Mouse (Mus musculus) hindbrain, embryonic 15.5 days (tissue): Measurements from ENCODE around the gene Nfkb2. TPM values are rescaled to one million over a fixed set of nuclear protein-coding genes. Genes with fewer than 3 reads are reported as not detected.
A peak's percentile ranks its signal among the peaks of the same experiment; 100 is the strongest.

ENCODE experiments used
- ATAC-seq: fragments of 200-750 bp; cut with Nextera tagmentation; 2 replicates; pipeline ENCODE4 v1.8.0; 2017; ENCODE audit warnings: low read depth, moderate number of reproducible peaks, moderate TSS enrichment; ENCODE audit not compliant: low FRiP score
- H3K27ac ChIP-seq: fragments of 300-500 bp; sonication (generic); replicated peaks from 2 replicates; pipeline ENCODE4 v1.5.1; 2015; ENCODE audit warnings: mild to moderate bottlenecking, inconsistent platforms
- H3K27me3 ChIP-seq: fragments of 300-500 bp; sonication (generic); 2 replicates; pipeline ENCODE4 v1.6.1; 2015; ENCODE audit warnings: control low read depth, inconsistent platforms
- H3K36me3 ChIP-seq: fragments of 300-500 bp; sonication (generic); 2 replicates; pipeline ENCODE4 v1.6.1; 2015; ENCODE audit warnings: control low read depth, inconsistent platforms
- H3K4me1 ChIP-seq: fragments of 300-500 bp; sonication (generic); replicated peaks from 2 replicates; pipeline ENCODE4 v1.6.1; 2015; ENCODE audit warnings: control low read depth, inconsistent platforms
- H3K4me2 ChIP-seq: fragments of 300-500 bp; sonication (generic); 2 replicates; pipeline ENCODE4 v1.6.1; 2015; ENCODE audit warnings: moderate library complexity, mild to moderate bottlenecking, inconsistent platforms
- H3K4me3 ChIP-seq: fragments of 300-500 bp; sonication (generic); 2 replicates; pipeline ENCODE4 v1.5.1; 2015; ENCODE audit warnings: mild to moderate bottlenecking, inconsistent platforms
- H3K9ac ChIP-seq: fragments of 300-500 bp; sonication (generic); 2 replicates; pipeline ENCODE4 v1.6.1; 2015; ENCODE audit warnings: inconsistent platforms
- H3K9me3 ChIP-seq: fragments of 300-500 bp; sonication (generic); 2 replicates; pipeline ENCODE4 v1.6.1; 2016; ENCODE audit warnings: control low read depth, inconsistent platforms
- WGBS: fragments of 180-500 bp; shearing (Covaris S2); methylation state at CpG from one replicate; pipeline ENCODE4 v1.1.7; 2015; 5-methylcytosine and 5-hydroxymethylcytosine counted together
- polyA plus RNA-seq: library from polyadenylated mRNA; unstranded; fragments of >200 nt; fragmentation: Nextera tagmentation; extraction: Ambion mirVana; gene quantifications from 2 replicates; pipeline ENCODE4 v1.2.1, GENCODE M21; 2015

Gene Nfkb2
- polyA plus RNA-seq, 1 experiment from 2014 or later = 2.8 TPM

DNA sequence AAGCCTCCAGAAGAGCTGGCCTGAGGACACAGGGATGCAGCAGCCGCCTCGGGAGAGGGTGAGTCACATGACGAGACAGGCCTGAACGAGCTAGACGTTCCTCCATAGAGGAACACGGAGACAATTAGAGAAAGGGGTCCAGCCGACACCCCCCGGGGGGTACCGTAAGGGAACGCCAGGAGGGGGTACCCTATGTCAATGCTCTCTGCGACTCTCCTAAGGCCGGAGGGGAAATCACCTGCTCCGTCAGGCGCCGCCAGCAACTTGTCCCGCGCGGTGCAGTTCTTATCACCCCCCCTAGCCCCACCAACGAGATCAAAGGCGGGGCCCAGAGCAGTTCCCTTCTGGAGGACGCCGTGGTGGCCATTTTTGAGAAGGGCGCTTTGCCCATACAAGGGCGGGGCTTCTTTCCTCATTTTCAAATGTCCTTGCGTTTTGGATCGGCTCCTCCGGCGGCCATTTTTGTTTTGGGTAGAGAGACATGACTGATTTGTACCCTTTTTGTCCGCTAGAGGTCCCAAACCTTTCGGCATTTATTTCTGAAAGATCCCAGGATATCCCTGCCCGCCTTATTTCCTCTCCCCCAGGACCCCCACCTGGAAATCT is 34.3 kb downstream of the Nfkb2 start, which contains the start of gene Cuedc2:
Cuedc2 (minus strand) TSS at position 372 of the 606 bp plus-strand sequence.
- H3K4me1 ChIP-seq = peaks cover 30% of the 10 kb centered on the region
- peak within 1 kb of the TSS; percentile 76 for H3K4me3 ChIP-seq
- no peaks in the 10 kb centered on the region for H3K27me3 ChIP-seq
- peak within 1 kb of the TSS; percentile 77 for H3K9ac ChIP-seq
- ATAC-seq = peak; percentile 91
- no peaks in the 10 kb centered on the region for H3K9me3 ChIP-seq
- under 1% methylated on average over 31 of the region's 31 CpGs for WGBS
- peak within 1 kb of the TSS; percentile 85 for H3K27ac ChIP-seq
- H3K36me3 ChIP-seq = no peaks in the 10 kb centered on the region
- peak within 1 kb of the TSS; percentile 81 for H3K4me2 ChIP-seq

DNA sequence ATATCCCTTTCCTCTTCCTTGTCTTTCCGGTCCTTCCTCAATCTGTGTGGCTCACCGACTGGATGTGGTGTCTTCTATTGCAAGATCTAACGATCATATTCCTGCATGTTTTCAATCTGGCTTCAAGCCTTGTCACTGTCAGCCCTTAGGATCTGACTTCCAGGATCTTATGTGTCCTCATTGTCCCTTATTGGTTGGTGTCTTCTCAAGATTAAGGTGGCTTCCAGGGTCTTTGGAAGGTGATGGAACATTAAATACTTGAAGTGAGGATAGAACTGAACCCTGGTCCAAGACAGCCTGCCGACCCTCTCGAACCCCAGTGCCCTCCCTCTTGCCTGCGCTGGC is 34.8 kb downstream of the Nfkb2 start:
- Histone ChIP-seq H3K4me1 (peaks cover 30% of the 10 kb centered on the region), H3K9me3 (no peaks in the 10 kb centered on the region), H3K36me3 (no peaks in the 10 kb centered on the region), H3K27ac (peak overlapping the region; percentile 77), H3K27me3 (no peaks in the 10 kb centered on the region), H3K4me2 (peak overlapping the region; percentile 81), H3K4me3 (peak overlapping the region; percentile 76), H3K9ac (peak overlapping the region; percentile 43)
- 52% methylated on average over 6 of the region's 6 CpGs for WGBS
- no peak for ATAC-seq

DNA sequence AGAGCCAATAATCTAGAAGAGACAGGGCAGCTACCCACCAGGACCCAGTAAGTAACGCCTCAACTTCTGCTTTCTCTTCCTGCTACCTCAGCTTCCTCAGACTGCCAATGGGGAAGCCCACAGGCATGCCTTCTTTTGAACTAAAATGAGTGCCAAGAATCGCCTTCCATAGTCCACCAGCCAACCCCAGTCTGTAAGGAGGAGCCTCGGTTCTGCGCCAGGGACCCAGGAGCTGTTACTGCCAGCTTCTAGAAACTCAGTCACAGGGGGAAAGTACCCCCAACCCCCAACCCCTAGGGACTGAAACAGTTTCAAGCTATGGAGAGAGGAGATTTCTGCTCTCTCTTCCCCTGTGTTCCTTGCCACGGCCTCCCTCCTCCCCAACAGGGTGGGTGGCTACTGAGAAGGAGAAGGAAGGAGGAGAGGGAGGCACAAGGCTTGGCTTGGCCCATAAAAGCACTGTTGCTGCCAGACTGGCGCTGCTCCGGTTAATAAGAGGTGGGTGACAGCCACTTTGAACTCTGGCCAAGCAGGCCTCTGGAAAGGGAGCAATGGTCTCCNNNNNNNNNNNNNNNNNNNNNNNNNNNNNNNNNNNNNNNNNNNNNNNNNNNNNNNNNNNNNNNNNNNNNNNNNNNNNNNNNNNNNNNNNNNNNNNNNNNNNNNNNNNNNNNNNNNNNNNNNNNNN is 35.3 kb downstream of the Nfkb2 start:
- ATAC-seq = peak; percentile 20; the same call in 1 of the 2 replicates
- peak overlapping the region; percentile 43; the same call in 1 of the 2 replicates for H3K9ac ChIP-seq
- H3K9me3 ChIP-seq = no peaks in the 10 kb centered on the region
- peaks cover 30% of the 10 kb centered on the region for H3K4me1 ChIP-seq
- H3K36me3 ChIP-seq = no peaks in the 10 kb centered on the region
- H3K4me2 ChIP-seq = peak overlapping the region; percentile 81
- WGBS = 53% methylated on average over 7 of the region's 7 CpGs
- H3K27ac ChIP-seq = peak overlapping the region; percentile 77
- peak overlapping the region; percentile 76; the same call in 1 of the 2 replicates for H3K4me3 ChIP-seq
- H3K27me3 ChIP-seq = no peaks in the 10 kb centered on the region

DNA sequence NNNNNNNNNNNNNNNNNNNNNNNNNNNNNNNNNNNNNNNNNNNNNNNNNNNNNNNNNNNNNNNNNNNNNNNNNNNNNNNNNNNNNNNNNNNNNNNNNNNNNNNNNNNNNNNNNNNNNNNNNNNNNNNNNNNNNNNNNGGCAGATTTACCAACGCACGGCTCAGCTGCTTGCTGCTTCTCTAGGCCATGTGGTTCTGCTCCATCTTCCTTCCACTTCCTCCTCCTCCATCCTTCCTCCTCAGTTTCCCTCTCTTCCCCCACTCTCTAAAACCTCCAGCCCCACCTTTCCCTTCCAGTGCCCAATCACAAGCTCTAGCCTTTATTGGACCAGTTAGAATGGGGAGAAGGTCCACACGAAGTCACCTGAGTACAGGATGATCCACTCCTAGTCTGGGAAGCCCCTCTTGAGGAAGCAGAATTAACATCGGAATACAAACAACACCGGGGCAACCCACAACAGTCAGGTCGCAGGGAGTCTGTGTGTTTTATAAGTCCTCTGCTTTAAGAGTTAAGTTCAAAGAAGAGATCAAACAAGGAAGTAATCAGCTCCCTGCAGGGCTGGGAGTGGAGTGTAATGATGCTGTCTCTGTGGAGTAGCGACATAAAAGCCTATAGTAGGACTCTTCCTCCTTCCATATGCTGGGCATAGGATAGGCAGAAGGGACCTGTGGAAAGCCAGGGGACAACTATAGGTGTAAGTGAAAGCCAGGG is 40.7 kb downstream of the Nfkb2 start:
- Histone ChIP-seq H3K27me3 (no peaks in the 10 kb centered on the region), H3K4me2 (no peak overlapping the region), H3K4me1 (peaks cover 19% of the 10 kb centered on the region), H3K36me3 (no peaks in the 10 kb centered on the region), H3K27ac (no peak overlapping the region), H3K4me3 (no peak overlapping the region), H3K9ac (no peak overlapping the region), H3K9me3 (no peaks in the 10 kb centered on the region)
- ATAC-seq = no peak
- 31% methylated on average over 7 of the region's 7 CpGs for WGBS

DNA sequence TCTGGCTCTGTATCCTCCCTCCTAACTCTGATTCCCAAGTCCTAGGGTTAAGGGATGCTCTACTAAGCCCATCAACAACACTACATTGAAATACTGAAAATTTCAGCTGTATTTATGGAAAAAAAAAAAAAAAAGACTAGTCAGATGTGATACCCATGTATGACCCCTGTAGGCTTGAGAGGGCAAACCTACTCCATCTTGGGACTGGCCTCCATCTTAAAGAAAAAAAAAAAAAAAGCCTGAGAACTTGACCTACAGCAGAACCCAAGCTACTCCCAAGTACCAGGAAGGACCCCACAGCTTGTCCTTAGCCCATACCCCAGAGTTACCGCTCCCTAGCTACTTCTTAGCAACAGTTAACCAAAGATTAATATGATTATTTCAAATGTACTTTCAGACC is 43.0 kb downstream of the Nfkb2 start:
- no peak overlapping the region for H3K27ac ChIP-seq
- no peak overlapping the region for H3K9ac ChIP-seq
- H3K4me3 ChIP-seq = no peak overlapping the region
- H3K4me2 ChIP-seq = no peak overlapping the region
- H3K36me3 ChIP-seq = no peaks in the 10 kb centered on the region
- WGBS = 97% methylated on average over 1 of the region's 1 CpGs
- no peaks in the 10 kb centered on the region; the same call in 1 of the 2 replicates for H3K27me3 ChIP-seq
- peaks cover 26% of the 10 kb centered on the region for H3K4me1 ChIP-seq
- no peaks in the 10 kb centered on the region for H3K9me3 ChIP-seq
- no peak for ATAC-seq

DNA sequence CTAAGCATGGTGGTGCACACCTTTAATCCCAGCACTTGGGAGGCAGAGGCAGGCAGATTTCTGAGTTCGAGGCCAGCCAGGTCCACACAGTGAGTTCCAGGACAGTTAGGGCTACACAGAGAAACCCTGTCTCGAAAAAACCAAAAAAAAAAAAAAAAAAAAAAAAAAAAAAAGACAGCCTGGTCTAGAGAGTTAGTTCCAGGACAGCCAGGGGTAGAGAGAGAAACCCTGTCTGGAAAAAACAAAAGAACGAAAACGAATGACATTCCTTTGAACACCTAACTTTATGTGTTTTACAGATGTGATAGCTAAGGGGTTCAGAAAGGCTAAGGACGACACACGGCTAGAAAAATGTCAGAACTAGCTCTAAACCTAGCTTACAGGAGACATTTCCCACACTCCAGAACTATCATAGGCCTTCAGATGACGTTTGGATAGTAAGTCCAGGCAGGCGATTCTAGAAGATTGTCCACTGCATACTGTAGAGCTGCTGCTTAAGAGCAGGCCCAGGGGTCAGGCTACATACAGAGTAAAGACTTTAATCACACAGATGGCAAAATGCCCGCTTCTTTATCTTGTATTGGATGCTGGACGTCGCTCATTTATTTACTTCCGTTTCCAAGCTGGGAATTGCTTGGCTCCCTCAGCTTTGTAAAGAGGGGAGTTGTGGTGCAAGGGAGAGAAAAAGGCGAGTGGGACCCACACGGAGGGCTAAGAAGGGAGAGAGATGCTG is 44.0 kb downstream of the Nfkb2 start:
- WGBS = 28% methylated on average over 14 of the region's 14 CpGs
- H3K36me3 ChIP-seq = no peaks in the 10 kb centered on the region
- H3K9me3 ChIP-seq = no peaks in the 10 kb centered on the region
- ATAC-seq = no peak
- H3K4me1 ChIP-seq = peaks cover 26% of the 10 kb centered on the region
- H3K4me3 ChIP-seq = peak overlapping the region; percentile 58
- H3K27me3 ChIP-seq = no peaks in the 10 kb centered on the region; the same call in 1 of the 2 replicates
- peak overlapping the region; percentile 75 for H3K4me2 ChIP-seq
- peak overlapping the region; percentile 94 for H3K27ac ChIP-seq
- H3K9ac ChIP-seq = peak overlapping the region; percentile 81

DNA sequence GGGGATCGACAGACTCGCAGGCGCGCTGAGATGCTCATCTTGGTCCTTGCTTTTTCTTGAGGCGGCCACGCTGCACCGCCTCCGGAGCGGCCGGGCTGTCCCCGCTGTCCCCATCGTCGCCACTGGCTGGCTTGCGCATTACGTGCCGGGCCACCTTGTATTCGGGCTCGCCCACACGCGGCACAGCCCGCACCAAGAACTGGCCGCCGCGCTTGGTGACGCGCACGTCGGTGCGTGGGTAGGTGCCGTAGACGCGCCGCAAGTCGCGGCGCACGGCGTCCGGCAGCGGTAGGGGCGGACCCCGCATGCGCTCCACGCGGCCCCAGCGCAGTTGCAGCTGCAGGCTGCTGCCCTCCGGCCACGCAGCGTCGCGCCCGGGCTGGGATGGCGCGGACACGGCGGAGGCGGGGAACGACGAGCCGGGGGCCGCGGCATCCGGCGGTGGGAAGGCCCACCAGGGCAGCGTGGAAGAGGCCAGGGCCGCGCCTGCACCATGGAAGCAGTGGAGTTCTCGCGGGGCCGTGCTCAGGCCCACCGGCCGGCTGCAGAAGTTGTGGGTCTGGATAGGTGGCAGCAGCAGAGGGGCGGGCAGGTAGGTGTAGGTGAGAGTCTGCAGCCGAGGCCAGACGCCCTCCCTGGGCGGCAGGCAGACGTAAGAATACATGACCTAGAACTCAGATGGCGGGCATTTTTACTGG is 44.8 kb downstream of the Nfkb2 start:
- H3K9ac ChIP-seq = peak overlapping the region; percentile 81
- H3K4me1 ChIP-seq = peaks cover 26% of the 10 kb centered on the region
- H3K27ac ChIP-seq = peak overlapping the region; percentile 94
- H3K4me3 ChIP-seq = peak overlapping the region; percentile 58
- ATAC-seq = peak; percentile 94
- 1% methylated on average over 77 of the region's 78 CpGs for WGBS
- H3K9me3 ChIP-seq = no peaks in the 10 kb centered on the region
- no peaks in the 10 kb centered on the region; the same call in 1 of the 2 replicates for H3K27me3 ChIP-seq
- no peaks in the 10 kb centered on the region for H3K36me3 ChIP-seq
- H3K4me2 ChIP-seq = peak overlapping the region; percentile 75

DNA sequence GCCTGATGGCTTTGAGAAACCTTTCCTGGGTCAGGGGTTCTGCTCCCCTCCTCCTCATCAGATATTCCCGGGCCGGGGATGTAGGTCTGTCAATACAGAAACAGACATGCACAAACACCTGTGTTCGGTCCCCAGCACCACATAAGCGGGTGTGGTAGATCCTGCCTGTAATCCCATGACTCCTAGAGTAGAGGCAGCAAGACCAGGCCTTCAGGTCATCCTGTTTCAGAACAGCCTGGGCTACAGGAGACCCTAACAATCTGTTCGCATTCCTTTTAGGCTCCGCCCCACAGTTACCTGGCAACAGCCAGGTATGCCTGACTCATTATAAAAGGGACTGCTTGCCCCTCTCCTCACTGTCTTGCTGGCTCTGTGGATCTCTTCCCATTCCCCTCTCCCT is 45.4 kb downstream of the Nfkb2 start:
- peak overlapping the region; percentile 75 for H3K4me2 ChIP-seq
- no peaks in the 10 kb centered on the region for H3K9me3 ChIP-seq
- peaks cover 26% of the 10 kb centered on the region for H3K4me1 ChIP-seq
- peak overlapping the region; percentile 58 for H3K4me3 ChIP-seq
- WGBS = 26% methylated on average over 6 of the region's 6 CpGs
- no peaks in the 10 kb centered on the region; the same call in 1 of the 2 replicates for H3K27me3 ChIP-seq
- H3K9ac ChIP-seq = peak overlapping the region; percentile 81
- H3K36me3 ChIP-seq = no peaks in the 10 kb centered on the region
- peak overlapping the region; percentile 94 for H3K27ac ChIP-seq
- ATAC-seq = peak; percentile 32

DNA sequence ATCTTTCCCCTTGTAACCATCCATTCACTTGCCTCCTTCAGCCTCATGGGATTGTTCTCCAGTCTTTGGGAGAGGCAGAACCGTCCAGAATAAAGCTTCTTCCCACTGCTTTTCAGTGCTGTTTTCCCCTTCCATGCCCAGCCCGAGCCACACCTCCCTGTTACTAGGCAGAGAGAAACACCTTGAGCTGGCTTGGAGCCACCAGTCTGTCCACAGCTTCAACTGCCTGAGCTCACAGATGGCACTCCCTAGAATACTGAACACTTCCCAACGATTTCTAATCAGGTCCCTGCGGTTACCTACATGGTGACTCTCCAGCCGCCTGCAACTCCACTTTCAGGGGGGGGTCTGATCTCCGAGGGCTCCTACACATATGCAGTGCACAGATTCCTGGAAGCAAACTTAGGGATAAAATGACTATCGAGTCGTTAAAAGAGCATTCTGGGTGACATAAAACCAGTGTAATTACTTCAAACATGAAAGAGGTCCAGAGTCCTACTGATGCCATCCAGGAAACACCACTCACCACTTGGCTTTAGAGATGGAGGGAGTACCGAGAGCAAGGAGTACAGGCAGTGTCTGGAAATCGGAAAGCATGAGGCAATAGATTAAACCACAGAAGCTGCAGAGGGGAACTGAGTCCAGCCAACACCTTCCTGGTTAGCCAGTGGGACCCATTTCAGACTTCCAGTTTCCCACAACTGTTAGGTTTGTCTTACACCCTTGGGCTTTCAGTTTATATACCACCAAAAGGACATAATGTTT is 46.2 kb downstream of the Nfkb2 start, which contains the start of gene 2310034G01Rik:
2310034G01Rik (minus strand) TSS at position 135 of the 765 bp plus-strand sequence.
- H3K4me1 ChIP-seq = peaks cover 26% of the 10 kb centered on the region
- 63% methylated on average over 10 of the region's 10 CpGs for WGBS
- peak within 1 kb of the TSS; percentile 58 for H3K4me3 ChIP-seq
- H3K36me3 ChIP-seq = no peaks in the 10 kb centered on the region
- ATAC-seq = no peak
- peak within 1 kb of the TSS; percentile 81 for H3K9ac ChIP-seq
- H3K4me2 ChIP-seq = peak within 1 kb of the TSS; percentile 75
- no peaks in the 10 kb centered on the region; the same call in 1 of the 2 replicates for H3K27me3 ChIP-seq
- peak within 1 kb of the TSS; percentile 94 for H3K27ac ChIP-seq
- H3K9me3 ChIP-seq = no peaks in the 10 kb centered on the region

DNA sequence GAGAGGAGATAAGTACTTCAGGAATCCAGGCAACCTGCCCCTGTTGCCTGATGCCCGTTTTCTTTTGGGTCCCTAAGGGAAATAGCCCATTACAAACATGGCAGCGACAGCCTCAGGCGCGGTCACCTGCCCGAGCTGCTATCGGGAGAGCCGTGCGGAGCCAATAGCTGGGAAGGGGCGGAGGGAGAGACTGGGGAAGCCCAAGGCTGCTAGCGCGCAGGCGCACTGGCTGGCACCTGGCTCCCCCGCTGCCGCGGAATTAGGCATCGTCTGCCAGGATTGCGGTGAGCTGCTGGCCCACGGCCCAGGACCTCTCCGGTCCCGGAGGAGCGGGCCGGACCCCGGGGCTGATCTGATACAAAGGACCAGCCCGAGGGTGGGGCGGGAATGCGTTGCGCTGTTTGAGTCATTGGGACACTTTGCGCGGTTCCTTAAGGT is 52.6 kb downstream of the Nfkb2 start:
- H3K27me3 ChIP-seq = peaks cover 3% of the 10 kb centered on the region; the same call in 1 of the 2 replicates
- no peaks in the 10 kb centered on the region for H3K9me3 ChIP-seq
- H3K27ac ChIP-seq = peak overlapping the region; percentile 50; the same call in 1 of the 2 replicates
- ATAC-seq = peak; percentile 94
- under 1% methylated on average over 29 of the region's 29 CpGs for WGBS
- H3K36me3 ChIP-seq = no peaks in the 10 kb centered on the region
- H3K9ac ChIP-seq = peak overlapping the region; percentile 71
- peak overlapping the region; percentile 89 for H3K4me2 ChIP-seq
- H3K4me3 ChIP-seq = peak overlapping the region; percentile 64
- H3K4me1 ChIP-seq = peaks cover 12% of the 10 kb centered on the region
